Mouse (Mus musculus) inflammation-experienced regulatory T-cells, adult 6 months (primary cell): ENCODE data around the gene Lca5. TPM values are rescaled to one million over a fixed set of nuclear protein-coding genes. Genes with fewer than 3 reads are reported as not detected.

Experiments
- ATAC-seq: one replicate; pipeline ENCODE4 v1.8.0; 2017
- polyA plus RNA-seq, 3 experiments: library from polyadenylated mRNA; unstranded; fragments of 100-300 nt; shearing (Covaris generic); gene quantifications; one replicate each; pipeline ENCODE4 v1.2.1; 2017

Lca5 gene
- polyA plus RNA-seq = 10 to 100 TPM in 1 of 3 experiments, 1 to 10 TPM in 2; 6.7 to 14.3 (median 8.1) TPM

GRCm38 (mm10) chr9:83440392-83441357 lies at the start of gene Lca5:
Gene Lca5, minus strand, starts transcription at chr9:83441127.
- peak; percentile 98 for ATAC-seq

DNA sequence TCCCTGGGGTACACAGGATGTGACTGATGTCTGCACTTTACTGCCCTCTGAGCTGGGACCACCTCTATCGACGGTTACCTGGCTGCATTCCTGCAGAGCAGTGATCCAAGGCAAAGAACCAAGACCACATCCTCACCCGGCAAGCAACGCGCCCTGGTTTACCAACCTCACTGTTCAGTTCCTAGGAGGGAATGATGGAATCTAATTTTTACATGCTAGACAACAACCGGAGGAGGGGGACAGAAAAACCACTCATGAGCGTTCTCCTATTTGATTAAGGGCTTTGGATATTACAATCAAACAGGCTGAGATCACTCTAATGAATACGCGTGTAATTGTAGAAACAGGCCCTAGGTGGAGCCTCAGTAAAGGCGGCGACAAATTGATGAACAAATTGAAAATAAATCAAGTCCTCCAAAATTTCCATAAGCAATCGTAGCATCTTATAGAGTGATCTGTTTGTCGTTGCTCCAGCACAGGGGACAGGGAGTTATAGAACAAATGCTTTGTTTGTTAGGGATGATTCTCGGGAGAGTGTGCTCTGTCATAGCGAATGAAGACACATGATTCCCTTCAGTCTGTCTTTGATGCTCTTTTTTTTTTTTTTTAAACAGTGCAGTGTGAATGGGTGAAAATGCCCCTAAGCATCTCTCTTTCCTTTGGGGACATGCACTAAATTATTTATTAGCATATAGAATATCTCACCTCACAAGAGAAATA lies 47.7 kb upstream of the Lca5 start:
- ATAC-seq = peak; percentile 43

DNA sequence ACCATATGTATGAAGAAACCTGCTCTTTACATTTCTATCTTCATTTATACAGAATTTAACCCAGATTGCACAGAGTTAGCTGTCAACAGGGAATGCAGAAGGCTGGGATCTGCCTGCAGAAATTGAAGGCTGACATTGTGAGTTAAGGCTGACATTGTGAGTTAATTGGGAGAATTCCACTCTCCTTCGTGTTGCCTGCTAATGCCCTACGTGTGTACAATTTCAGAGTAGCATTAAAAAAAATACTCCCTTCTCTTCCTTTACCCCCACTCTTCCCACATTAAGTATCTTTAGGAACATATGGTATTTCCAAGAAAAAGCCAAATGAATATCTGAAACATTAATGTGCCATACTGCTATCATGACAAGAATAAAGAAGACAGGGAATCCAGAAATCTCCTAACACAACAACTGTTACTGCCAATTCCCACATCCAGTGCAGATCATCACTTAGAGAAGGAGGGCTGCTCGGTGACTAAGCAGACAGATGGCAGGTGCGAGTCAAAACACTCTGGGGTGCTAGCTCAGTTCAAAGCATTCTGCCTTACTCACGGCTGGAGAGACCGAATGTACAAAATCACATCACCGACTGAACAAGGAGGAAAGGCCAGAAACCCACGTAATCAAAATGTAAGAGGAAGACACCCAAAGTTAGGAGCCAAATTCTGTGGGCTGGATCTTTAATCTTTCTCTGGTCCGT lies 47.0 kb upstream of the Lca5 start:
- ATAC-seq = no peak

- no peak for ATAC-seq
Measured at GRCm38 (mm10) chr9:83485966-83486365, 45.0 kb upstream of the Lca5 start.

DNA sequence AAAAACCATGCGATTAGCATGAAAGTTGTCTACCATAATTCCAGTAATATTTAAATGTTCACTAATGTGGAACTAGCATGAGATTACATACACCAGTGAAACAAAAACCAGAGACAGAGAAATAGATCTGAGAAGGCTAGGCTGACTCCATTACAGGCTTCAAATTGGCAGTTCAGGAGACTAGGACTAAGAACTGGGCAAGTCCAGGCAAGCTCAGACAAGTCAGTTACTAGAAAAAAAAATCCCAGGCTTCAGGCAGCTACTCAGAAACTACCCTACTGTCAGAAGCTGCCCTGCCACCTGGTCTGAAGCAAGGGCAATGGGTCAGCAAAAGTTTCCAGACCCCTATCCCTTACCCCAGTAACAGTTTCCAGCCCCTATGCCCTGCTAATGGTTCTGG lies 44.4 kb upstream of the Lca5 start:
- ATAC-seq = no peak

- no peak for ATAC-seq
Measured at GRCm38 (mm10) chr9:83483419-83483818, 42.5 kb upstream of the Lca5 start.

- ATAC-seq = no peak
Measured at GRCm38 (mm10) chr9:83482176-83482949, 41.4 kb upstream of the Lca5 start.

GRCm38 (mm10) chr9:83469871-83470270 lies 28.9 kb upstream of the Lca5 start:
- ATAC-seq = no peak

- peak; percentile 87 for ATAC-seq
Measured at GRCm38 (mm10) chr9:83447771-83448170, 6.8 kb upstream of the Lca5 start.

GRCm38 (mm10) chr9:83447176-83447575 lies 6.2 kb upstream of the Lca5 start:
- no peak for ATAC-seq

DNA sequence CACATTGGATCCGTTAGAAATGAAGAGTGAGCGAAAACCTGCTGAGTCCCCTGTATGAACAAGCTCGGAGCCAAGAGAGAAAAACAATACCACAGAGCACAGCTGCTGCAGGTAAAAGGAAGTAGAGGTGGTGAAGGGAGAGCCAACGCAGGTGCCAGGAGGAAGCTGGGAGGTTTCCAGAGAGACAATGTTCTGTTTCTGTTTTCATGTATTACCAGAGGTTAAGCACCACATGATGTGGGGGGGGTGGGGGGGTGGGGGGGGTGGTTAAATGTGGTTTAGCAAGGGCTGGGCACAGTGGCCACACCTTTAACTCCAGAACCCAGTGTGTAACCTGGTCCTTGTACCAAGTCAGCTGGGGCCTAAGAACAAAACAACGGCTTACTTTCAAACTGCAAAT lies 3.3 kb downstream of the Lca5 start:
- peak; percentile 9 for ATAC-seq

DNA sequence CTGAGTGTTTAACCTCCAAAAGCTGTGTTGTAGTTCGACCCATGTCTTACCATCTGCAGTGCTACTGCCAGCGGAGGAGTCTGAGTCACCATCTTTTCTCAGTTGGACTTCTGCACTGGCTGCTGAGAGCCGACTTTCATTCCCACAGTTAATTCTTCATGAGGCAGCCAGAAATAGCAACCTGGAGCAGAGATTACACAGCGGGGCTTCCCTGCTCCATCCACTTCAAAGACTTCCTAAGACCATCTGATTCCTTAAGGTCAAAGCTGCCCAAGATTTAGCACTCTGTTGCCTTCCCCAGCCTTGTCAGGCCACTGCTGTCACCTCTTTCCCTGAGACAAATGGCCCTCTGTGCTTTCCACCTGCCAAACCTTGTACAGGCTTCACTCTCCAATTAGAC lies 6.4 kb downstream of the Lca5 start:
- no peak for ATAC-seq

- ATAC-seq = peak; percentile 77
Measured at GRCm38 (mm10) chr9:83433661-83434060, 7.3 kb downstream of the Lca5 start.

DNA sequence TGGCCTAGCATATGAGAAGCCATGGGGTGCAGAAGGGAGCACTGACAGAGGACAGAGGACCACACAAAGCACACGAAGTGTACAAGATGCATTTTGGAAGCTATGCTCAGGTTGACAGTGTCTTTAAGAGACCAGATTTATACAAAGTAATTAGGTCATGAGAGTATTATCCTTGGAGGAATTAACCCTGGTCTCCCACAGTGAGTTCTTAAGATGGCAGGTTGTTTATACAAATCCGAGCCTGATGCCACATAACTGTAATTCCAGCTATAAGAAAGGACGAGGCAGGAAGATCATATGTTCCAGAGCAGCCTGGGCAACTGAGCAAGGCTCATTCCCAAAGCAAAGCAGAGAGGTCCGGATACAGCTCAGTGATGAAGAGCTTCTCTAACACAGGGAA lies 13.0 kb downstream of the Lca5 start:
- ATAC-seq = no peak

GRCm38 (mm10) chr9:83418965-83419364 lies 22.0 kb downstream of the Lca5 start:
- no peak for ATAC-seq

- ATAC-seq = no peak
Measured at GRCm38 (mm10) chr9:83413046-83413445, 27.9 kb downstream of the Lca5 start.

GRCm38 (mm10) chr9:83405150-83405549 lies 35.8 kb downstream of the Lca5 start:
- no peak for ATAC-seq

GRCm38 (mm10) chr9:83400783-83401182 lies 40.1 kb downstream of the Lca5 start:
- ATAC-seq = no peak

GRCm38 (mm10) chr9:83399414-83399813 lies 41.5 kb downstream of the Lca5 start:
- no peak for ATAC-seq

GRCm38 (mm10) chr9:83398260-83398659 lies 42.7 kb downstream of the Lca5 start:
- no peak for ATAC-seq

DNA sequence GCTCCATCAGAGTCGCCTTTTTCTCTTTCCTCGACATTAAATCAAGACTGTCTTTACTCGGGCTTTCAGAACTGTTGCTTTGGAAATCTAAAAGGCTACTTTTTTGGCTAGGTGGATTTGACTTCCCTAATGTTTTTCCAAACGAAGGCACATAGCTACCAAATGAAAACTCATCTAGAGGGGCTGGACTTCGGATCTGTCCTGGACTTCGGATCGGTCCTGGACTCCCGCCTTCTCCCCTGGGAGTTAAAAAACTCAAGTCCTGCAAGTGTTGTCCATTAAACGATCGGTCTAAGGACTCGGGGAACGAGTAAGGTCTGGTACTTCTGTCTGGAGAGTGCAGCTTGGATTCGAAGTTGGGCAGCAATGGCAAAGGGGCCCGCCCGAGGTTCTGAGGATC lies 45.5 kb downstream of the Lca5 start:
- no peak for ATAC-seq

DNA sequence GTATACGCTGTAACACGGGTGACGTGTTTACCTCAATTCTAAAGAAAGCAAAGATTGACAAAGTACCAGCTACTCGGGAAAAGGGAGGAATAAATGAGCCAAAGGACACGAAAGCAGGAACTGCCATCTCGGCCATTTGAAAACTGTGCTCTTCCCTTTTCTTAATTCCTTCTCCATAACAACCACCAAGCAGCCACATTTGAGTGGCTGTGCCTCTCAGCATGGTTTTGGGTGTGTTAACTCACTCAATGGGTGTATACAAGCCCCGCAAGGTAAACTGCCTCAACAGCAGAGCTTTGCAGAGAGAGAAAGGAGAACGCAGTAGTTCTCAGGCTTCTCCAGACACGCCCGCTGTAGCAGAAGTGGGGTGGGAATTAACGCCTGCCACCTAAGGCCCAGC lies 48.9 kb downstream of the Lca5 start:
- ATAC-seq = no peak
